Mouse (Mus musculus): ENCODE measurements at regions not wholly inside any gene's neighbourhood (a gene's known extent, or its start where the extent isn't known, plus 50 kb on each side); places are given as distances from the start of the nearest gene placed in this dataset.

GRCm38 (mm10) chr4:140405427-140405826 is 158.8 kb upstream of the Igsf21 start:
- Histone ChIP-seq H3K4me1 (peaks cover 6% of the 10 kb centered on the region; the same call in 1 of the 2 replicates), H3K9me3 (0 out of 2 replicates have a peak, but pooled peaks cover 3% of the 10 kb centered on the region), H3K36me3 (replicated peaks; ENCODE audit: low read length) (no peaks in the 10 kb centered on the region), H3K27me3 (replicated peaks) (no peaks in the 10 kb centered on the region), H3K4me3 (replicated peaks) (no peak overlapping the region)
- TF ChIP-seq FLI1 (IDR thresholded peaks at IDR 0.05; ENCODE audit: low read length) (no peak), GATA1 (IDR thresholded peaks at IDR 0.05; ENCODE audit: borderline replicate concordance, low read length) (no peak)

GRCm38 (mm10) chr4:140403128-140403527 is 156.5 kb upstream of the Igsf21 start:
- TF ChIP-seq FLI1 (IDR thresholded peaks at IDR 0.05; ENCODE audit: low read length) (no peak), GATA1 (IDR thresholded peaks at IDR 0.05; ENCODE audit: borderline replicate concordance, low read length) (no peak)
- H3K4me3 ChIP-seq (replicated peaks): no peak overlapping the region
- no peaks in the 10 kb centered on the region for H3K9me3 ChIP-seq
- H3K36me3 ChIP-seq (replicated peaks; ENCODE audit: low read length): no peaks in the 10 kb centered on the region
- H3K27me3 ChIP-seq (replicated peaks): no peaks in the 10 kb centered on the region
- H3K4me1 ChIP-seq: peaks cover 6% of the 10 kb centered on the region; the same call in 1 of the 2 replicates

- peaks cover 6% of the 10 kb centered on the region; the same call in 1 of the 2 replicates for H3K4me1 ChIP-seq
- TF ChIP-seq GATA1 (IDR thresholded peaks at IDR 0.05; ENCODE audit: borderline replicate concordance, low read length): no peak
- TF ChIP-seq FLI1 (IDR thresholded peaks at IDR 0.05; ENCODE audit: low read length): no peak
- H3K9me3 ChIP-seq: no peaks in the 10 kb centered on the region
- H3K36me3 ChIP-seq (replicated peaks; ENCODE audit: low read length): no peaks in the 10 kb centered on the region
- H3K27me3 ChIP-seq (replicated peaks): no peaks in the 10 kb centered on the region
- H3K4me3 ChIP-seq (replicated peaks): no peak overlapping the region
Observed at GRCm38 (mm10) chr4:140402319-140402718, 155.7 kb upstream of the Igsf21 start.

- no peaks in the 10 kb centered on the region for H3K27me3 ChIP-seq (replicated peaks)
- no peaks in the 10 kb centered on the region for H3K36me3 ChIP-seq (replicated peaks; ENCODE audit: low read length)
- H3K4me1 ChIP-seq: peaks cover 6% of the 10 kb centered on the region; the same call in 1 of the 2 replicates
- H3K9me3 ChIP-seq: no peaks in the 10 kb centered on the region
- no peak overlapping the region for H3K4me3 ChIP-seq (replicated peaks)
- no peak for TF ChIP-seq FLI1 (IDR thresholded peaks at IDR 0.05; ENCODE audit: low read length)
- TF ChIP-seq GATA1 (IDR thresholded peaks at IDR 0.05; ENCODE audit: borderline replicate concordance, low read length): no peak
Observed at GRCm38 (mm10) chr4:140401632-140402031, 155.0 kb upstream of the Igsf21 start.

GRCm38 (mm10) chr4:140396548-140396947 is 150.0 kb upstream of the Igsf21 start:
- H3K27me3 ChIP-seq (replicated peaks): no peaks in the 10 kb centered on the region
- H3K9me3 ChIP-seq: no peaks in the 10 kb centered on the region
- no peaks in the 10 kb centered on the region for H3K4me1 ChIP-seq
- no peak for TF ChIP-seq GATA1 (IDR thresholded peaks at IDR 0.05; ENCODE audit: borderline replicate concordance, low read length)
- TF ChIP-seq FLI1 (IDR thresholded peaks at IDR 0.05; ENCODE audit: low read length): no peak
- H3K36me3 ChIP-seq (replicated peaks; ENCODE audit: low read length): no peaks in the 10 kb centered on the region
- H3K4me3 ChIP-seq (replicated peaks): no peak overlapping the region

GRCm38 (mm10) chr4:140392290-140392689 is 145.7 kb upstream of the Igsf21 start:
- H3K9me3 ChIP-seq: no peaks in the 10 kb centered on the region
- H3K27me3 ChIP-seq (replicated peaks): peaks cover 1% of the 10 kb centered on the region
- TF ChIP-seq GATA1 (IDR thresholded peaks at IDR 0.05; ENCODE audit: borderline replicate concordance, low read length) (no peak), FLI1 (IDR thresholded peaks at IDR 0.05; ENCODE audit: low read length) (no peak)
- H3K36me3 ChIP-seq (replicated peaks; ENCODE audit: low read length): no peaks in the 10 kb centered on the region
- H3K4me3 ChIP-seq (replicated peaks): no peak overlapping the region
- no peaks in the 10 kb centered on the region for H3K4me1 ChIP-seq

GRCm38 (mm10) chr4:140390684-140391234 is 144.2 kb upstream of the Igsf21 start:
- Histone ChIP-seq H3K4me3 (replicated peaks) (no peak overlapping the region), H3K4me1 (no peaks in the 10 kb centered on the region), H3K36me3 (replicated peaks; ENCODE audit: low read length) (no peaks in the 10 kb centered on the region), H3K9me3 (0 out of 2 replicates have a peak, but pooled peaks cover under 1% of the 10 kb centered on the region), H3K27me3 (replicated peaks) (peaks cover 4% of the 10 kb centered on the region)
- TF ChIP-seq GATA1 (IDR thresholded peaks at IDR 0.05; ENCODE audit: borderline replicate concordance, low read length) (no peak), FLI1 (IDR thresholded peaks at IDR 0.05; ENCODE audit: low read length) (no peak)

- peaks cover 4% of the 10 kb centered on the region for H3K27me3 ChIP-seq (replicated peaks)
- no peak for TF ChIP-seq GATA1 (IDR thresholded peaks at IDR 0.05; ENCODE audit: borderline replicate concordance, low read length)
- no peak for TF ChIP-seq FLI1 (IDR thresholded peaks at IDR 0.05; ENCODE audit: low read length)
Observed at GRCm38 (mm10) chr4:140385686-140386085, 139.1 kb upstream of the Igsf21 start.

GRCm38 (mm10) chr4:140385226-140385625 is 138.6 kb upstream of the Igsf21 start:
- Histone ChIP-seq H3K9me3 (peaks cover 29% of the 10 kb centered on the region), H3K27me3 (replicated peaks) (peaks cover 4% of the 10 kb centered on the region), H3K4me3 (replicated peaks) (no peak overlapping the region), H3K4me1 (no peaks in the 10 kb centered on the region), H3K36me3 (replicated peaks; ENCODE audit: low read length) (no peaks in the 10 kb centered on the region)
- no peak for TF ChIP-seq GATA1 (IDR thresholded peaks at IDR 0.05; ENCODE audit: borderline replicate concordance, low read length)
- TF ChIP-seq FLI1 (IDR thresholded peaks at IDR 0.05; ENCODE audit: low read length): no peak

More at GRCm38 (mm10) chr4:140385686-140386085, 139.1 kb upstream of the Igsf21 start:
- Histone ChIP-seq H3K4me1 (no peaks in the 10 kb centered on the region), H3K9me3 (peaks cover 29% of the 10 kb centered on the region), H3K36me3 (replicated peaks; ENCODE audit: low read length) (no peaks in the 10 kb centered on the region), H3K4me3 (replicated peaks) (no peak overlapping the region)

- no peak for TF ChIP-seq FLI1 (IDR thresholded peaks at IDR 0.05; ENCODE audit: low read length)
- TF ChIP-seq GATA1 (IDR thresholded peaks at IDR 0.05; ENCODE audit: borderline replicate concordance, low read length): no peak
- peaks cover 2% of the 10 kb centered on the region for H3K27me3 ChIP-seq (replicated peaks)
- no peak overlapping the region for H3K4me3 ChIP-seq (replicated peaks)
- H3K9me3 ChIP-seq: peaks cover 29% of the 10 kb centered on the region
- no peaks in the 10 kb centered on the region for H3K36me3 ChIP-seq (replicated peaks; ENCODE audit: low read length)
- H3K4me1 ChIP-seq: no peaks in the 10 kb centered on the region
Observed at GRCm38 (mm10) chr4:140383596-140383995, 137.0 kb upstream of the Igsf21 start.

Data from megakaryocyte, embryonic 14.5 days (primary cell).